Mouse (Mus musculus): ENCODE data around the gene Plppr2.

GRCm38 (mm10) chr9:21989230-21990110 is 52.6 kb downstream of the Plppr2 start, which contains the start of gene Rgl3:
- TF ChIP-seq CHD2 (IDR thresholded peaks at IDR 0.05; ENCODE audit: low read depth, low read length) (no peak), ZNF384 (IDR thresholded peaks at IDR 0.05; ENCODE audit: low read depth, low read length) (no peak)

All from ES-E14 (cell line).